Mouse (Mus musculus): Measurements from ENCODE around the gene Med21. TPM values are rescaled to one million over a fixed set of nuclear protein-coding genes. Genes with fewer than 3 reads are reported as not detected.

Gene Med21
- 6.0 and 9.6 TPM in 2 replicates for polyA plus RNA-seq (2012)

DNA sequence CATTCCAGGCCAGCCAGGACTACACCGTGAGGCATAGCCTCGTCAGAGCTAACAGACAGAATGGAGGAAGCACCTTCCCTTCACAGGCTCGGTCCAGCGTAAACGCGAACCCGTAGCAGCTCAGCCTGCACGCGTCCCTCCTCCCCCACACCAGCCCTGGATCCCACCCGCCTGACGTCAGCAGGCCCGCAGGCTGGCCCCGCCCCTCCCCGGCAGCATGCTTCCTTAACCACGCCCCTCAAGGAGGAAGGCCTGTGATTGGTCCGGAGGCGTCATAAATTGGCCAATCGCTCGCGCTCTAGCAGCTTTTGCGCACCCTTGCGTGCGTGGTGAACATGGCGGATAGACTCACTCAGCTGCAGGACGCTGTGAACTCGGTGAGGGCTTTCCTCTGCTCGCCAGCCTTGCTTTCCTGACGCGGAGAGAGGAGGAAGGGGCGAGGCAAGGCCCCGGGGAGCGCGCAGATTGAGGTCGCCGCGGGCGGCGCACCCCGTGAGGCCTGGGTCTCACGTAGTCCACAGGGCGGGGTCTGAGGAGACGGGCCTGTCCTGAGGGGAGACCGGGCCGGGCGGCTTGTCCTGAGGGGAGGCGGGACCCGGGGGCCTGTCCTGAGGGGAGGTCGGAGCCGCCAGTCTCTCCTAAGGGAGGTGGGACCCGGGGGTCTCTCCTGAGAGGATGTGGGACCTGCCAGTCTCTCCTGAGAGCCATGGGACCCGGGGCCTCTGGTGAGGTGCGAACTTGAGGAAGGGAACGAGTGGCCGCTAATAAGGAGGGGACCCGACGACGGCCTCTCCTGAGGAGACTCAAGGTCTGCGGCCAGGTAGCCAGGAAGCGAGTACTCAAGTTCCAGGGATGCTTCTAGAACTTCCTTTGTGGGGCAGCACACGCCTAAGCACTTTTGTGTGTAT lies at the start of gene Med21, which contains the start of gene Tm7sf3:
TSS of gene Med21 (plus strand) at position 272 of the 908 bp plus-strand sequence.
TSS of gene Tm7sf3 (minus strand) at position 549 of the 908 bp plus-strand sequence.

Other genes with a start within 250 kb of the Med21 start
- gene Itpr2, start 140.3 kb upstream of the Med21 start, polyA plus RNA-seq (2012): 3.1 and 4.7 TPM in 2 replicates
- gene Fgfr1op2, start 65.3 kb upstream of the Med21 start, polyA plus RNA-seq (2012): 95.5 and 103 TPM in 2 replicates
- 27.9 and 46.9 TPM in 2 replicates for gene Ints13, start 64.7 kb upstream of the Med21 start, polyA plus RNA-seq (2012)
- gene Tm7sf3, start 277 bp downstream of the Med21 start, polyA plus RNA-seq (2012): 44.3 and 64.3 TPM in 2 replicates
- 0.36 and 0.63 TPM in 2 replicates for gene Stk38l, start 82.4 kb downstream of the Med21 start, polyA plus RNA-seq (2012)
- gene Arntl2, start 153.5 kb downstream of the Med21 start, polyA plus RNA-seq (2012): not detected in 2 replicates
- not detected in 2 replicates for gene Smco2, start 207.6 kb downstream of the Med21 start, polyA plus RNA-seq (2012)
- gene Ppfibp1, start 245.9 kb downstream of the Med21 start, polyA plus RNA-seq (2012): 1.9 and 2.0 TPM in 2 replicates

Measured in megakaryocyte-erythroid progenitor cell, adult 5 weeks (primary cell).